Mouse (Mus musculus) limb, embryonic 14.5 days (tissue): ENCODE measurements around the gene Lsm2. TPM values are rescaled to one million over a fixed set of nuclear protein-coding genes. Genes with fewer than 3 reads are reported as not detected.

ENCODE experiments used
- ATAC-seq: fragments of 200-750 bp; cut with Nextera tagmentation; 2 replicates; pipeline ENCODE4 v1.8.0; 2017; ENCODE audit warnings: low read depth, moderate number of reproducible peaks, moderate TSS enrichment; ENCODE audit not compliant: low FRiP score
- DNase-seq: peaks from one replicate; pipeline ENCODE4 v3.0.0-alpha.2; 2015; ENCODE audit warnings: low spot score
- H3K27ac ChIP-seq: fragments of 300-500 bp; sonication (generic); replicated peaks from 2 replicates; pipeline ENCODE4 v1.5.1; 2014; ENCODE audit warnings: low read depth, mild to moderate bottlenecking, low read length, moderate library complexity, mixed read lengths
- H3K27me3 ChIP-seq: fragments of 300-500 bp; sonication (generic); 2 replicates; pipeline ENCODE4 v1.6.1; 2014; ENCODE audit warnings: low read length, mixed read lengths; ENCODE audit not compliant: control insufficient read depth, insufficient read depth
- H3K36me3 ChIP-seq: fragments of 300-500 bp; sonication (generic); 2 replicates; pipeline ENCODE4 v1.6.1; 2014; ENCODE audit warnings: mild to moderate bottlenecking, low read length, moderate library complexity, mixed read lengths; ENCODE audit not compliant: control insufficient read depth, insufficient read depth
- H3K4me1 ChIP-seq: fragments of 300-500 bp; sonication (generic); 2 replicates; pipeline ENCODE4 v1.6.1; 2014; ENCODE audit warnings: antibody characterized with exemption, low read length, mixed read lengths; ENCODE audit not compliant: control insufficient read depth, insufficient read depth
- H3K4me2 ChIP-seq: fragments of 300-500 bp; sonication (generic); replicated peaks from 2 replicates; pipeline ENCODE4 v1.6.1; 2014; ENCODE audit warnings: low read depth, mild to moderate bottlenecking, low read length, moderate library complexity; ENCODE audit not compliant: severe bottlenecking
- H3K4me3 ChIP-seq: fragments of 300-500 bp; sonication (generic); replicated peaks from 2 replicates; pipeline ENCODE4 v1.5.1; 2014; ENCODE audit warnings: low read length
- H3K9ac ChIP-seq: fragments of 300-500 bp; sonication (generic); 2 replicates; pipeline ENCODE4 v1.6.1; 2014; ENCODE audit warnings: mild to moderate bottlenecking, low read depth, low read length, moderate library complexity; ENCODE audit not compliant: severe bottlenecking
- H3K9me3 ChIP-seq: fragments of 300-500 bp; sonication (generic); 2 replicates; pipeline ENCODE4 v1.6.1; 2016; ENCODE audit warnings: low read length; ENCODE audit not compliant: control insufficient read depth
- POLR2A ChIP-seq: fragments of 200-500 bp; IDR thresholded peaks from 2 replicates; pipeline ENCODE4 v1.8.0; 2012; ENCODE audit warnings: inconsistent platforms, mild to moderate bottlenecking, moderate library complexity, borderline replicate concordance; ENCODE audit not compliant: insufficient read depth, insufficient read length; ENCODE audit errors: extremely low read depth
- WGBS: fragments of 180-500 bp; shearing (Covaris S2); extraction: QIAGEN DNeasy Blood & Tissue Kit; methylation state at CpG from one replicate; pipeline ENCODE4 v1.1.7; 2014; 5-methylcytosine and 5-hydroxymethylcytosine counted together
- polyA plus RNA-seq, 2 experiments: library from polyadenylated mRNA; depleted of rRNA in 1 of 2; stranded (reverse) in 1 of 2; unstranded in 1 of 2; fragments of >200 nt; fragmentation: Nextera tagmentation in 1 of 2; extraction: Ambion mirVana in 1 of 2; gene quantifications; 2 replicates each; pipeline versions ENCODE4 v1.2.1 to v1.2.3; 2012 to 2014

The Lsm2 gene
- polyA plus RNA-seq, 2 experiments, result 170 to 186 TPM

GRCm38 (mm10) chr17:34975581-34976492 is 5.8 kb upstream of the Lsm2 start:
- Histone ChIP-seq H3K9ac (no peak overlapping the region), H3K4me1 (peaks cover 6% of the 10 kb centered on the region), H3K4me3 (no peak overlapping the region), H3K27me3 (no peaks in the 10 kb centered on the region), H3K27ac (no peak overlapping the region), H3K4me2 (no peak overlapping the region), H3K9me3 (no peaks in the 10 kb centered on the region), H3K36me3 (no peaks in the 10 kb centered on the region)
- no peak for DNase-seq
- WGBS, result 69% methylated on average over 3 of the region's 3 CpGs
- TF ChIP-seq POLR2A, result no peak
- no peak for ATAC-seq

- WGBS, result 93% methylated on average over 20 of the region's 20 CpGs
- Histone ChIP-seq H3K9me3 (no peaks in the 10 kb centered on the region), H3K36me3 (no peaks in the 10 kb centered on the region), H3K27ac (no peak overlapping the region), H3K27me3 (no peaks in the 10 kb centered on the region), H3K4me2 (no peak overlapping the region), H3K4me3 (no peak overlapping the region), H3K4me1 (peaks cover 10% of the 10 kb centered on the region), H3K9ac (no peak overlapping the region)
- DNase-seq (no peak), ATAC-seq (no peak)
- no peak for TF ChIP-seq POLR2A
Observed at GRCm38 (mm10) chr17:34977000-34977399, 4.7 kb upstream of the Lsm2 start.

GRCm38 (mm10) chr17:34978239-34978638 is 3.4 kb upstream of the Lsm2 start:
- DNase-seq (no peak), ATAC-seq (no peak)
- H3K9me3 ChIP-seq, result no peaks in the 10 kb centered on the region
- no peaks in the 10 kb centered on the region for H3K36me3 ChIP-seq
- no peak overlapping the region for H3K4me3 ChIP-seq
- no peak overlapping the region for H3K27ac ChIP-seq
- no peak for TF ChIP-seq POLR2A
- peaks cover 8% of the 10 kb centered on the region for H3K4me1 ChIP-seq
- H3K4me2 ChIP-seq, result no peak overlapping the region
- no peaks in the 10 kb centered on the region for H3K27me3 ChIP-seq
- H3K9ac ChIP-seq, result no peak overlapping the region
- WGBS, result 90% methylated on average over 27 of the region's 27 CpGs

- Histone ChIP-seq H3K27me3 (no peaks in the 10 kb centered on the region), H3K27ac (no peak overlapping the region), H3K9ac (no peak overlapping the region), H3K36me3 (no peaks in the 10 kb centered on the region), H3K9me3 (no peaks in the 10 kb centered on the region), H3K4me1 (peaks cover 8% of the 10 kb centered on the region), H3K4me3 (no peak overlapping the region), H3K4me2 (no peak overlapping the region)
- TF ChIP-seq POLR2A, result no peak
- WGBS, result 88% methylated on average over 4 of the region's 4 CpGs
- DNase-seq (no peak), ATAC-seq (no peak)
Observed at GRCm38 (mm10) chr17:34979631-34980030, 2.0 kb upstream of the Lsm2 start.

- Histone ChIP-seq H3K27me3 (no peaks in the 10 kb centered on the region), H3K4me2 (peak overlapping the region; percentile 66), H3K9me3 (no peaks in the 10 kb centered on the region), H3K4me3 (peak overlapping the region; percentile 86), H3K36me3 (peaks cover 9% of the 10 kb centered on the region), H3K27ac (peak overlapping the region; percentile 98; the same call in 1 of the 2 replicates), H3K9ac (peak overlapping the region; percentile 91), H3K4me1 (peaks cover 8% of the 10 kb centered on the region)
- TF ChIP-seq POLR2A, result no peak
- ATAC-seq (no peak), DNase-seq (peak; percentile 75)
- 16% methylated on average over 2 of the region's 2 CpGs for WGBS
Observed at GRCm38 (mm10) chr17:34980655-34981054, 1.0 kb upstream of the Lsm2 start.

- H3K27me3 ChIP-seq, result no peaks in the 10 kb centered on the region
- WGBS, result under 1% methylated on average over 15 of the region's 15 CpGs
- ATAC-seq, result no peak; the same call in 1 of the 2 replicates
- DNase-seq, result no peak
- peak overlapping the region; percentile 98 for H3K27ac ChIP-seq
- peak overlapping the region; percentile 66 for H3K4me2 ChIP-seq
- H3K9ac ChIP-seq, result peak overlapping the region; percentile 91
- peaks cover 21% of the 10 kb centered on the region for H3K36me3 ChIP-seq
- no peak for TF ChIP-seq POLR2A
- peaks cover 8% of the 10 kb centered on the region for H3K4me1 ChIP-seq
- no peaks in the 10 kb centered on the region for H3K9me3 ChIP-seq
- H3K4me3 ChIP-seq, result peak overlapping the region; percentile 86
Observed at GRCm38 (mm10) chr17:34982328-34982727, 666 bp downstream of the Lsm2 start.
